Comparison of ENCODE assay signal across 26 mouse cellular contexts in genomic region chr9:35482014-35482898, GRCm38 (mm10). TPM values are rescaled to one million over a fixed set of nuclear protein-coding genes. Genes with fewer than 3 reads are reported as not detected.
DNase-seq lines count a peak whose midpoint lies in the region; ATAC-seq and TF ChIP-seq lines count a peak whose summit lies in the region.
"Had no signal": no experiment of that assay in that cellular context is flagged by ENCODE, and none has a peak within 500 bp of the region (broad histone marks: within the 10 kb centered on the region; RNA-seq: fewer than 3 reads in every experiment).

No protein-coding gene starts in this region.

- 0 out of 2 replicates have a peak overlapping the region, but pooled peaks have one; percentile 27 for H3K9ac ChIP-seq in forebrain, embryonic 13.5 days
- no peak overlapping the region for H3K9ac ChIP-seq in forebrain, embryonic 11.5 days (ENCODE audit: low read length)
- no peak overlapping the region for H3K9ac ChIP-seq in heart, embryonic 15.5 days
- no peak overlapping the region for H3K9ac ChIP-seq in limb, embryonic 12.5 days (replicated peaks)
- H3K9ac ChIP-seq in forebrain, postnatal 0 days: no peak overlapping the region
- H3K9ac ChIP-seq: hindbrain, embryonic 12.5 days; kidney, embryonic 15.5 days; liver, embryonic 12.5 days; neural tube, embryonic 12.5 days had no signal

- no peak for DNase-seq in forebrain, embryonic 11.5 days (ENCODE audit: low spot score)
- no peak for DNase-seq in heart, postnatal 36 days
- no peak for DNase-seq in limb, embryonic 10.5 days (ENCODE audit: low spot score)
- DNase-seq in forebrain, postnatal 0 days: peak; percentile 67
- DNase-seq: cerebellum, adult 8-10 months; gastrocnemius, postnatal 14 days; lung, adult 2 months; lung, postnatal 4 days; thymus, postnatal 14 days had no signal

- H3K4me2 ChIP-seq in forebrain, embryonic 13.5 days: no peak overlapping the region
- H3K4me2 ChIP-seq in forebrain, embryonic 11.5 days (ENCODE audit: low read depth, low read length, severe bottlenecking): no peak overlapping the region
- no peak overlapping the region for H3K4me2 ChIP-seq in heart, embryonic 15.5 days
- H3K4me2 ChIP-seq in limb, embryonic 12.5 days: no peak overlapping the region
- H3K4me2 ChIP-seq in forebrain, postnatal 0 days (ENCODE audit: low read depth): peak overlapping the region; percentile 23; the same call in 1 of the 2 replicates
- H3K4me2 ChIP-seq: hindbrain, embryonic 12.5 days; kidney, embryonic 15.5 days; liver, embryonic 12.5 days; neural tube, embryonic 12.5 days had no signal

- peak overlapping the region; percentile 48; the same call in 1 of the 2 replicates for H3K27ac ChIP-seq in forebrain, embryonic 13.5 days
- H3K27ac ChIP-seq in forebrain, embryonic 11.5 days (ENCODE audit: low read depth, low read length): no peak overlapping the region
- peak overlapping the region; percentile 15; the same call in 1 of the 2 replicates for H3K27ac ChIP-seq in heart, embryonic 15.5 days
- 0 out of 2 replicates have a peak overlapping the region, but pooled peaks have one; percentile 12 for H3K27ac ChIP-seq in limb, embryonic 12.5 days
- H3K27ac ChIP-seq in limb, embryonic 10.5 days: no peak overlapping the region
- H3K27ac ChIP-seq in forebrain, postnatal 0 days (ENCODE audit: low read depth, low read length): peak overlapping the region; percentile 59; the same call in 1 of the 2 replicates
- H3K27ac ChIP-seq: heart, embryonic 10.5 days; hindbrain, embryonic 12.5 days; kidney, embryonic 15.5 days; liver, embryonic 12.5 days; neural tube, embryonic 12.5 days had no signal

- peaks cover 14% of the 10 kb centered on the region for H3K4me1 ChIP-seq in forebrain, embryonic 13.5 days
- no peaks in the 10 kb centered on the region for H3K4me1 ChIP-seq in forebrain, embryonic 11.5 days (replicated peaks; ENCODE audit: control insufficient read depth, insufficient read depth, low read length)
- peaks cover 9% of the 10 kb centered on the region; the same call in 1 of the 2 replicates for H3K4me1 ChIP-seq in heart, embryonic 15.5 days (replicated peaks)
- peaks cover 19% of the 10 kb centered on the region; the same call in 1 of the 2 replicates for H3K4me1 ChIP-seq in limb, embryonic 12.5 days (replicated peaks)
- H3K4me1 ChIP-seq in limb, embryonic 10.5 days: peaks cover 10% of the 10 kb centered on the region
- H3K4me1 ChIP-seq in forebrain, postnatal 0 days (ENCODE audit: insufficient read depth): 0 out of 2 replicates have a peak, but pooled peaks cover 3% of the 10 kb centered on the region
- H3K4me1 ChIP-seq: hindbrain, embryonic 12.5 days; kidney, embryonic 15.5 days; neural tube, embryonic 12.5 days had no signal

- no peak for TF ChIP-seq CTCF in forebrain, postnatal 0 days (IDR thresholded peaks at IDR 0.05; ENCODE audit: low read depth)

- 42% methylated on average over 13 of the region's 13 CpGs for WGBS in forebrain, embryonic 13.5 days
- WGBS in forebrain, embryonic 11.5 days: 75% methylated on average over 13 of the region's 13 CpGs
- 45% methylated on average over 13 of the region's 13 CpGs for WGBS in heart, embryonic 15.5 days
- WGBS in limb, embryonic 12.5 days: 74% methylated on average over 13 of the region's 13 CpGs
- 85% methylated on average over 13 of the region's 13 CpGs for WGBS in limb, embryonic 10.5 days
- 22% methylated on average over 13 of the region's 13 CpGs for WGBS in forebrain, postnatal 0 days

- no peaks in the 10 kb centered on the region for H3K9me3 ChIP-seq in forebrain, embryonic 13.5 days (replicated peaks)
- H3K9me3 ChIP-seq in forebrain, embryonic 11.5 days (ENCODE audit: control insufficient read depth, low read length): no peaks in the 10 kb centered on the region
- no peaks in the 10 kb centered on the region for H3K9me3 ChIP-seq in heart, embryonic 15.5 days (replicated peaks)
- no peaks in the 10 kb centered on the region for H3K9me3 ChIP-seq in limb, embryonic 12.5 days
- no peaks in the 10 kb centered on the region for H3K9me3 ChIP-seq in limb, embryonic 10.5 days (replicated peaks)
- no peaks in the 10 kb centered on the region for H3K9me3 ChIP-seq in forebrain, postnatal 0 days (ENCODE audit: low read length)
- H3K9me3 ChIP-seq: heart, embryonic 10.5 days; hindbrain, embryonic 12.5 days; kidney, embryonic 15.5 days; liver, embryonic 12.5 days; neural tube, embryonic 12.5 days had no signal

- peaks cover 81% of the 10 kb centered on the region for H3K36me3 ChIP-seq in forebrain, embryonic 13.5 days (ENCODE audit: poor library complexity, severe bottlenecking)
- no peaks in the 10 kb centered on the region for H3K36me3 ChIP-seq in forebrain, embryonic 11.5 days (ENCODE audit: control insufficient read depth, insufficient read depth, low read length)
- peaks cover 26% of the 10 kb centered on the region for H3K36me3 ChIP-seq in heart, embryonic 15.5 days
- peaks cover 94% of the 10 kb centered on the region for H3K36me3 ChIP-seq in limb, embryonic 12.5 days
- H3K36me3 ChIP-seq in limb, embryonic 10.5 days: peaks cover 98% of the 10 kb centered on the region
- H3K36me3 ChIP-seq in forebrain, postnatal 0 days (ENCODE audit: insufficient read depth): peaks cover 26% of the 10 kb centered on the region
- H3K36me3 ChIP-seq: liver, embryonic 12.5 days had no signal

- intact Hi-C loops in heart, postnatal 36 days (cut with DNase I): no loop called here

- H3K4me3 ChIP-seq in forebrain, embryonic 13.5 days: no peak overlapping the region
- no peak overlapping the region for H3K4me3 ChIP-seq in forebrain, embryonic 11.5 days (ENCODE audit: low read depth, low read length)
- H3K4me3 ChIP-seq in heart, embryonic 15.5 days: no peak overlapping the region
- H3K4me3 ChIP-seq in limb, embryonic 12.5 days (replicated peaks): no peak overlapping the region
- H3K4me3 ChIP-seq in limb, embryonic 10.5 days: no peak overlapping the region
- no peak overlapping the region for H3K4me3 ChIP-seq in forebrain, postnatal 0 days (ENCODE audit: low read depth, low read length)
- H3K4me3 ChIP-seq: heart, embryonic 10.5 days; hindbrain, embryonic 12.5 days; kidney, embryonic 15.5 days; liver, embryonic 12.5 days; neural tube, embryonic 12.5 days had no signal

- no peaks in the 10 kb centered on the region for H3K27me3 ChIP-seq in forebrain, embryonic 13.5 days
- no peaks in the 10 kb centered on the region for H3K27me3 ChIP-seq in forebrain, embryonic 11.5 days (ENCODE audit: control insufficient read depth, insufficient read depth, low read length)
- H3K27me3 ChIP-seq in heart, embryonic 15.5 days: no peaks in the 10 kb centered on the region
- no peaks in the 10 kb centered on the region for H3K27me3 ChIP-seq in limb, embryonic 12.5 days
- H3K27me3 ChIP-seq in limb, embryonic 10.5 days (ENCODE audit: low read depth, poor library complexity, severe bottlenecking): no peaks in the 10 kb centered on the region
- no peaks in the 10 kb centered on the region for H3K27me3 ChIP-seq in forebrain, postnatal 0 days (ENCODE audit: insufficient read depth, low read length)
- H3K27me3 ChIP-seq: hindbrain, embryonic 12.5 days; kidney, embryonic 15.5 days; liver, embryonic 12.5 days; neural tube, embryonic 12.5 days had no signal

- peak; percentile 78 for ATAC-seq in forebrain, embryonic 13.5 days
- no peak for ATAC-seq in forebrain, embryonic 11.5 days (replicated peaks; ENCODE audit: low FRiP score)
- ATAC-seq in heart, embryonic 15.5 days (replicated peaks; ENCODE audit: insufficient number of reproducible peaks, insufficient read depth, low FRiP score, low read depth): no peak
- ATAC-seq in limb, embryonic 12.5 days (ENCODE audit: insufficient number of reproducible peaks, insufficient read depth, low FRiP score, low TSS enrichment, low read depth): no peak
- peak; percentile 57 for ATAC-seq in forebrain, postnatal 0 days
- no peak for ATAC-seq in inflammation-experienced regulatory T-cells, adult 6 months
- ATAC-seq: CD4-positive, CD25-positive, alpha-beta regulatory T cell, adult 4 months; intestine, embryonic 16.5 days; liver, embryonic 12.5 days had no signal

RNA-seq across cellular contexts. Expression of gene Gm1113, which starts 35.8 kb away (rescaled TPM):
- polyA plus RNA-seq in forebrain, embryonic 13.5 days (2015; fragmentation: Nextera tagmentation; extraction: Ambion mirVana): not detected in 2 replicates
- not detected in 2 replicates for polyA plus RNA-seq in forebrain, embryonic 11.5 days (2014; fragmentation: Nextera tagmentation; extraction: Ambion mirVana)
- polyA plus RNA-seq in heart, embryonic 15.5 days (2015; fragmentation: Nextera tagmentation; extraction: Ambion mirVana): not detected in 2 replicates
- total RNA-seq in heart, postnatal 36 days (2021): not detected
- polyA plus RNA-seq in limb, embryonic 12.5 days (2016; fragmentation: Nextera tagmentation; extraction: Ambion mirVana): not detected in 2 replicates
- not detected in 2 replicates for polyA plus RNA-seq in limb, embryonic 10.5 days (2016; fragmentation: Nextera tagmentation; extraction: Ambion mirVana)
- total RNA-seq in forebrain, postnatal 0 days (2014; rRNA removed): not detected in 2 replicates
- not detected in 2 replicates for polyA plus RNA-seq in forebrain, postnatal 0 days (2015; fragmentation: Nextera tagmentation; extraction: Ambion mirVana)
- not detected for polyA plus RNA-seq in inflammation-experienced regulatory T-cells, adult 6 months (2017; shearing (Covaris generic))
- total RNA-seq: adrenal gland, postnatal 4 days; ES-E14; gastrocnemius, postnatal 14 days; layer of hippocampus, adult 18-20 months; layer of hippocampus, postnatal 25 days; left cerebral cortex, postnatal 10 days had no signal
- polyA plus RNA-seq: CD4-positive, CD25-positive, alpha-beta regulatory T cell, adult 4 months; embryonic facial prominence, embryonic 11.5 days; heart, embryonic 10.5 days; hindbrain, embryonic 12.5 days; intestine, embryonic 16.5 days; kidney, embryonic 15.5 days; liver, embryonic 12.5 days; lung, adult 2 months; neural tube, embryonic 12.5 days had no signal

Comparison
In these comparisons a context has a peak if more than half of its experiments do, and no peak if none do; other contexts are left out.
1. ATAC-seq: peak in forebrain, embryonic 13.5 days (single experiment) and forebrain, postnatal 0 days (single experiment); none in forebrain, embryonic 11.5 days (single experiment), heart, embryonic 15.5 days (single experiment), limb, embryonic 12.5 days (single experiment) and inflammation-experienced regulatory T-cells, adult 6 months (single experiment).
2. H3K27ac ChIP-seq: peak in forebrain, embryonic 13.5 days (single experiment), heart, embryonic 15.5 days (single experiment), limb, embryonic 12.5 days (single experiment) and forebrain, postnatal 0 days (single experiment); none in forebrain, embryonic 11.5 days (single experiment) and limb, embryonic 10.5 days (single experiment).